Mouse (Mus musculus) neural tube, embryonic 13.5 days (tissue): ENCODE measurements around the gene 1110008L16Rik. TPM values are rescaled to one million over a fixed set of nuclear protein-coding genes. Genes with fewer than 3 reads are reported as not detected.

Source experiments
- ATAC-seq: fragments of 200-750 bp; cut with Nextera tagmentation; 2 replicates; pipeline ENCODE4 v1.8.0; 2017; ENCODE audit warnings: low read depth, mild to moderate bottlenecking, moderate TSS enrichment, moderate library complexity
- H3K27ac ChIP-seq: fragments of 300-500 bp; sonication (generic); replicated peaks from 2 replicates; pipeline ENCODE4 v1.5.1; 2015; ENCODE audit warnings: moderate library complexity, mild to moderate bottlenecking, inconsistent platforms
- H3K27me3 ChIP-seq: fragments of 300-500 bp; sonication (generic); 2 replicates; pipeline ENCODE4 v1.6.1; 2015; ENCODE audit warnings: mild to moderate bottlenecking, inconsistent platforms
- H3K36me3 ChIP-seq: fragments of 300-500 bp; sonication (generic); 2 replicates; pipeline ENCODE4 v1.6.1; 2015; ENCODE audit warnings: mild to moderate bottlenecking, inconsistent platforms
- H3K4me1 ChIP-seq: fragments of 300-500 bp; sonication (generic); replicated peaks from 2 replicates; pipeline ENCODE4 v1.6.1; 2015; ENCODE audit warnings: inconsistent platforms
- H3K4me2 ChIP-seq: fragments of 300-500 bp; sonication (generic); 2 replicates; pipeline ENCODE4 v1.6.1; 2015; ENCODE audit warnings: inconsistent platforms, mild to moderate bottlenecking, moderate library complexity
- H3K4me3 ChIP-seq: fragments of 300-500 bp; sonication (generic); 2 replicates; pipeline ENCODE4 v1.5.1; 2015; ENCODE audit warnings: mild to moderate bottlenecking, inconsistent platforms
- H3K9ac ChIP-seq: fragments of 300-500 bp; sonication (generic); 2 replicates; pipeline ENCODE4 v1.6.1; 2015; ENCODE audit warnings: moderate library complexity, mild to moderate bottlenecking, inconsistent platforms
- H3K9me3 ChIP-seq: fragments of 300-500 bp; sonication (generic); 2 replicates; pipeline ENCODE4 v1.6.1; 2016; ENCODE audit warnings: inconsistent platforms
- WGBS: fragments of 180-500 bp; shearing (Covaris S2); methylation state at CpG from one replicate; pipeline ENCODE4 v1.1.7; 2015; 5-methylcytosine and 5-hydroxymethylcytosine counted together
- polyA plus RNA-seq: library from polyadenylated mRNA; unstranded; fragments of >200 nt; fragmentation: Nextera tagmentation; extraction: Ambion mirVana; gene quantifications from 2 replicates; pipeline ENCODE4 v1.2.1, GENCODE M21; 2015

1110008L16Rik gene
- polyA plus RNA-seq, 1 experiment from 2014 or later, result 9.7 TPM

DNA sequence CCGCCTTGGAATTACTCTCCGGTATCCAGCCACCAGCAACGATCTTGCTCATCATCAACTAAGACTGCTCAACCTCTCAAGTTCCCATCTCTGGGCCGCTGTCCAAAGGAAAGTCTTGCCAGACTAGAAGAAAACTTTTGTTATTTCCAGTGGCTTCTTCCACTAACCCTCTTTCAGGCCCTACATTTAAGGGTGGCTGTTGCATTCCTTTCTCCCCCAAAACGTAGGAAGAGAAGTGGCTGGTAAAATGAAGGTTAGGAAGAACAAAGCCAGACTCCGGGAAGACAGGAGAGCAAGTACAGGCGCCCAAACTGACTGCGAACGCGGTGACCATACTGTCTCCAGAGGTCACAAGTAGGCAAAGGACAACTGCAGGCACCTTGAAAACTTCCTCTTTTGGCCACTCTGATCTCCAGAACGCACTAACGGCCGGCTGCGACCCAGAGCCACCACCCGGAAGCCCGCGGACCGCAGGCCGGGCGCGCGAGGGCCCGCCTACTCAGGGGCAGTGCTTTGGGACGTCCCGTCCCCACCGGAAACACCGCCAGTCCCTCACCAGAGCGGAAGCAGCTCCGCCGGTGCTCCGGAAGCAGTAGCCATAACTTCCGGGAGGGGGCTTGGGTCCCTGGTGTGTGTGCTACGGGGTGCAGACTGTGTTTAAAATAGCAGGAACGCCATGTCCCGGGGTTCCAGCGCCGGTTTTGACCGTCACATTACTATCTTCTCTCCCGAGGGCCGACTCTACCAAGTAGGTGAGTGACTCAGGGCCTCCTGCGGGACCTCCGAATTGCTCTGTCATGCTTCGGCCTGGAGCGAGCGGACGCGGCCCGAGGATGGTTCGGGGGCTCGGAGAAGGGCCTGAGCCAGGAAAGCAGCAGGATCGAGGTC is 99.1 kb downstream of the 1110008L16Rik start:
- ATAC-seq, result peak; percentile 99
- peak overlapping the region; percentile 96 for H3K9ac ChIP-seq
- H3K9me3 ChIP-seq, result no peaks in the 10 kb centered on the region
- H3K36me3 ChIP-seq, result peaks cover 7% of the 10 kb centered on the region; the same call in 1 of the 2 replicates
- no peaks in the 10 kb centered on the region for H3K27me3 ChIP-seq
- H3K27ac ChIP-seq, result peak overlapping the region; percentile 92
- peak overlapping the region; percentile 96 for H3K4me3 ChIP-seq
- 1% methylated on average over 51 of the region's 51 CpGs for WGBS
- H3K4me1 ChIP-seq, result peaks cover 26% of the 10 kb centered on the region
- H3K4me2 ChIP-seq, result peak overlapping the region; percentile 94

- peak overlapping the region; percentile 96 for H3K4me3 ChIP-seq
- no peaks in the 10 kb centered on the region for H3K27me3 ChIP-seq
- H3K27ac ChIP-seq, result peak overlapping the region; percentile 92
- H3K36me3 ChIP-seq, result peaks cover 13% of the 10 kb centered on the region
- WGBS, result 1% methylated on average over 20 of the region's 20 CpGs
- H3K4me2 ChIP-seq, result peak overlapping the region; percentile 94
- peak; percentile 37 for ATAC-seq
- peaks cover 26% of the 10 kb centered on the region for H3K4me1 ChIP-seq
- H3K9ac ChIP-seq, result peak overlapping the region; percentile 96
- H3K9me3 ChIP-seq, result no peaks in the 10 kb centered on the region
Observed at GRCm38 (mm10) chr12:55399128-55399677, 99.8 kb downstream of the 1110008L16Rik start.

GRCm38 (mm10) chr12:55407888-55408287 is 108.5 kb downstream of the 1110008L16Rik start:
- no peaks in the 10 kb centered on the region for H3K27me3 ChIP-seq
- H3K4me3 ChIP-seq, result no peak overlapping the region
- peaks cover 60% of the 10 kb centered on the region for H3K36me3 ChIP-seq
- H3K27ac ChIP-seq, result no peak overlapping the region
- ATAC-seq, result no peak
- no peak overlapping the region for H3K9ac ChIP-seq
- no peak overlapping the region for H3K4me2 ChIP-seq
- H3K9me3 ChIP-seq, result no peaks in the 10 kb centered on the region
- WGBS, result 94% methylated on average over 5 of the region's 5 CpGs
- H3K4me1 ChIP-seq, result no peaks in the 10 kb centered on the region

DNA sequence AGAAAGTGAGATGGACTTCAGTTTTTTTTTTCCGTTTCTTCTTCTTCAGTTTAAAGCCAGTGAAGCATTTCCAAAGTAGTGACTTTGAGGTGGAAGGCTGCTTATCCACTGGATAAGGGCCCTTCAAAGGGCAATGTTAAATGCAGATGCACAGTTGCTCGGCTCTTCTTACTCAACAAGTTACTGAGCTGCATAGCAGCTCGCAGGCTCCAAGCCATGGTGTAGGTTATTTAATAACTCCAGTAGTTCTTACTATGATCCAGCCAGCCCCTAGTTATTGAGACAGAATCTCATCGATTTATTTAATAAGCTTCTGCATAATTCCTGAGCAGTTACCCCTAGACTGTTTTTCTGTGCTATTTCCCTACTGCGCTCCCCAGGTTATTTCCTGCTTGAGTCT is 115.9 kb downstream of the 1110008L16Rik start:
- H3K27ac ChIP-seq, result no peak overlapping the region
- WGBS, result 96% methylated on average over 5 of the region's 5 CpGs
- H3K4me3 ChIP-seq, result no peak overlapping the region
- no peaks in the 10 kb centered on the region for H3K27me3 ChIP-seq
- H3K9ac ChIP-seq, result no peak overlapping the region
- no peak for ATAC-seq
- no peaks in the 10 kb centered on the region for H3K4me1 ChIP-seq
- H3K9me3 ChIP-seq, result no peaks in the 10 kb centered on the region
- H3K4me2 ChIP-seq, result no peak overlapping the region
- peaks cover 87% of the 10 kb centered on the region for H3K36me3 ChIP-seq

GRCm38 (mm10) chr12:55415762-55416161 is 116.4 kb downstream of the 1110008L16Rik start:
- 80% methylated on average over 1 of the region's 1 CpGs for WGBS
- H3K36me3 ChIP-seq, result peaks cover 88% of the 10 kb centered on the region

GRCm38 (mm10) chr12:55420220-55420619 is 120.8 kb downstream of the 1110008L16Rik start:
- 95% methylated on average over 24 of the region's 24 CpGs for WGBS
- Histone ChIP-seq H3K27ac (no peak overlapping the region), H3K36me3 (peaks cover 52% of the 10 kb centered on the region), H3K4me3 (no peak overlapping the region), H3K4me1 (no peaks in the 10 kb centered on the region), H3K9ac (no peak overlapping the region), H3K9me3 (no peaks in the 10 kb centered on the region), H3K27me3 (no peaks in the 10 kb centered on the region), H3K4me2 (no peak overlapping the region)
- ATAC-seq, result no peak

More at GRCm38 (mm10) chr12:55415762-55416161, 116.4 kb downstream of the 1110008L16Rik start:
- no peak for ATAC-seq
- no peaks in the 10 kb centered on the region for H3K27me3 ChIP-seq
- H3K9me3 ChIP-seq, result no peaks in the 10 kb centered on the region
- H3K4me1 ChIP-seq, result no peaks in the 10 kb centered on the region
- no peak overlapping the region for H3K4me3 ChIP-seq
- no peak overlapping the region for H3K4me2 ChIP-seq
- no peak overlapping the region for H3K9ac ChIP-seq
- H3K27ac ChIP-seq, result no peak overlapping the region

DNA sequence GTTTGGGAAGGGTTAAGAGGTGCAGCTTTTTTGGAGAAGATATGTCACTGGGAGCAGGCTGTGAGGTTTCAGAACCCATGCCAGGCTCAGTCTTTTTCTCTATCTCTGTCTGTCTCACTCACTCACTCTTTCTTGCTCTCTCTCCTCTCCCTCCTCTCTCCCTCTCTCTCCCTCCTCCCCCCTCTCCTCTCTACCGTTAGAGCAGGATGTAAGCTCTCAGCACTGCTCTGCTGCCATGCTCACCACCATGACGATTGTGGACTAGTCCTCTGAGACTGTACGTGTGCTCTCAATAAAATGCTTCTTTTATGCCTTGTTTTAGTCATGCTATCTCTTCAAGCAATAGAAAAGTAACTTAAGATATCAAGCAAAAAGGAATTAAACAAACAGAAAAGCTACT is 122.7 kb downstream of the 1110008L16Rik start:
- Histone ChIP-seq H3K9me3 (no peaks in the 10 kb centered on the region), H3K4me3 (no peak overlapping the region), H3K27me3 (no peaks in the 10 kb centered on the region), H3K4me2 (no peak overlapping the region), H3K9ac (no peak overlapping the region), H3K27ac (no peak overlapping the region), H3K36me3 (peaks cover 34% of the 10 kb centered on the region), H3K4me1 (no peaks in the 10 kb centered on the region)
- ATAC-seq, result no peak
- WGBS, result 37% methylated on average over 3 of the region's 3 CpGs

DNA sequence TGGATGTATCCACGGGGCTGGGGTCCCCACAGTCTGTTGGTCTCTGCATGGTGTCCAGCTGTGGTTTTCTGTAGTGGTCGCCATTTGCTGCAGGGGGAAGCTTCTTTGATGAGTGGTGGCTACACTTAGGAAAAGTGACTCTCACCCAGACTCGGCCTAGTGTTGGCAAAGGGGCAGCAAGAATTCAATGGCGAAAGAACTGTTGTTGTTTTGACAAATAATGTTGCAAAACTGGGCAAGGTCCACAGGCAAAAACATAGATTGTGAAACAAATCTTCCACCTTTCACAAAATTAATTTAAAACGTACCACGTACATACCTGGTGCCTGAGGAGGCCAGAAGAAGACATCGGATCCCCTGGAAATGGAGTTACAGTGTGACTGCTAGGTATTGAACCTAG is 126.9 kb downstream of the 1110008L16Rik start:
- Histone ChIP-seq H3K36me3 (no peaks in the 10 kb centered on the region), H3K4me3 (no peak overlapping the region), H3K4me2 (no peak overlapping the region), H3K9ac (no peak overlapping the region), H3K4me1 (no peaks in the 10 kb centered on the region), H3K27me3 (no peaks in the 10 kb centered on the region), H3K27ac (no peak overlapping the region), H3K9me3 (no peaks in the 10 kb centered on the region)
- no peak for ATAC-seq
- 87% methylated on average over 7 of the region's 7 CpGs for WGBS

- Histone ChIP-seq H3K9me3 (no peaks in the 10 kb centered on the region), H3K4me2 (no peak overlapping the region), H3K36me3 (no peaks in the 10 kb centered on the region), H3K27me3 (no peaks in the 10 kb centered on the region), H3K27ac (no peak overlapping the region), H3K4me3 (no peak overlapping the region), H3K4me1 (no peaks in the 10 kb centered on the region), H3K9ac (no peak overlapping the region)
- no peak for ATAC-seq
- WGBS, result 89% methylated on average over 8 of the region's 8 CpGs
Observed at GRCm38 (mm10) chr12:55429201-55429600, 129.8 kb downstream of the 1110008L16Rik start.

DNA sequence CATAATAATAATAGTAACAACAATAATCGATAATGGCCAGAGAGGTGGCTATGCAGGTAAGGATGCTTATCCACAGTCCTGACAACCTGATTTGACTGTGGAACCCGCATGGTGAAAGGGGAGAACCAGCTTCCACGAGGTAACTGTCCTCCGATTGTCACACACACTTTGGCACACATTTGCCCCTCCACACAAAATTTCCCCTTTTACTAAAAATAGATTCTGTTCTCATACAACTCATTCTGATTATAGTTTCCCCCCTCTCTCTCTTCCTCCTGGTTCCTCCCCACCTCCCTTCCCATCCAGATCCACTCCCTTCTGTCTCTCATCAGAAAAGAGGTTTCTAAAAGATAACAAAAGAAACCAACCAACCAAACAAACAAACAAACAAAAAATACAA is 130.6 kb downstream of the 1110008L16Rik start:
- H3K4me3 ChIP-seq, result no peak overlapping the region
- no peaks in the 10 kb centered on the region for H3K4me1 ChIP-seq
- ATAC-seq, result no peak
- no peak overlapping the region for H3K4me2 ChIP-seq
- 88% methylated on average over 4 of the region's 4 CpGs for WGBS
- H3K36me3 ChIP-seq, result no peaks in the 10 kb centered on the region
- H3K9ac ChIP-seq, result no peak overlapping the region
- no peaks in the 10 kb centered on the region for H3K9me3 ChIP-seq
- H3K27ac ChIP-seq, result no peak overlapping the region
- H3K27me3 ChIP-seq, result no peaks in the 10 kb centered on the region
